Mouse (Mus musculus) stomach, postnatal 0 days (tissue): ENCODE results near the gene Serinc4. TPM values are rescaled to one million over a fixed set of nuclear protein-coding genes. Genes with fewer than 3 reads are reported as not detected.

Source experiments
- ATAC-seq: fragments of 200-750 bp; cut with Nextera tagmentation; 2 replicates; pipeline ENCODE4 v1.8.0; 2017; ENCODE audit not compliant: low FRiP score, low TSS enrichment
- DNase-seq: peaks from one replicate; pipeline ENCODE4 v3.0.0-alpha.2; 2016; ENCODE audit warnings: low spot score
- H3K27ac ChIP-seq: fragments of 300-500 bp; sonication (generic); replicated peaks from 2 replicates; pipeline ENCODE4 v1.5.1; 2014; ENCODE audit warnings: mild to moderate bottlenecking, control low read depth
- H3K27me3 ChIP-seq: fragments of 300-500 bp; sonication (generic); 2 replicates; pipeline ENCODE4 v1.6.1; 2014; ENCODE audit warnings: low read length; ENCODE audit not compliant: control insufficient read depth, insufficient read depth
- H3K36me3 ChIP-seq: fragments of 300-500 bp; sonication (generic); 2 replicates; pipeline ENCODE4 v1.6.1; 2014; ENCODE audit warnings: low read length, mixed read lengths; ENCODE audit not compliant: control insufficient read depth, insufficient read depth
- H3K4me1 ChIP-seq: fragments of 300-500 bp; sonication (generic); replicated peaks from 2 replicates; pipeline ENCODE4 v1.6.1; 2014; ENCODE audit warnings: antibody characterized with exemption; ENCODE audit not compliant: control insufficient read depth, insufficient read depth
- H3K4me2 ChIP-seq: fragments of 300-500 bp; sonication (generic); replicated peaks from 2 replicates; pipeline ENCODE4 v1.6.1; 2014; ENCODE audit warnings: low read depth, mild to moderate bottlenecking, control low read depth, moderate library complexity
- H3K4me3 ChIP-seq: fragments of 300-500 bp; sonication (generic); 2 replicates; pipeline ENCODE4 v1.5.1; 2014; ENCODE audit warnings: low read depth, low read length, control low read depth
- H3K9ac ChIP-seq: fragments of 300-500 bp; sonication (generic); 2 replicates; pipeline ENCODE4 v1.6.1; 2014; ENCODE audit warnings: mild to moderate bottlenecking, low read length, control low read depth, mixed read lengths
- H3K9me3 ChIP-seq: fragments of 300-500 bp; sonication (generic); 2 replicates; pipeline ENCODE4 v1.6.1; 2016; ENCODE audit warnings: low read length; ENCODE audit not compliant: control insufficient read depth
- CTCF ChIP-seq: IDR thresholded peaks from 2 replicates; pipeline ENCODE4 v1.5.1; 2016; ENCODE audit warnings: antibody characterized with exemption, low read depth, mild to moderate bottlenecking, moderate library complexity
- EP300 ChIP-seq: optimal IDR thresholded peaks from 2 replicates; pipeline ENCODE3; 2016; ENCODE audit warnings: antibody characterized with exemption
- WGBS: fragments of 180-500 bp; shearing (Covaris S2); extraction: QIAGEN DNeasy Blood & Tissue Kit; methylation state at CpG from one replicate; pipeline ENCODE4 v1.1.7; 2014; 5-methylcytosine and 5-hydroxymethylcytosine counted together
- polyA plus RNA-seq: library from polyadenylated mRNA; unstranded; fragments of >200 nt; fragmentation: Nextera tagmentation; extraction: Ambion mirVana; gene quantifications from 2 replicates; pipeline ENCODE4 v1.2.1, GENCODE M21; 2015

The Serinc4 gene
- polyA plus RNA-seq, 1 experiment from 2014 or later, result 0.11 TPM

GRCm38 (mm10) chr2:121439746-121440145 lies 16.8 kb downstream of the Serinc4 start:
- WGBS, result 67% methylated on average over 4 of the region's 4 CpGs
- no peak for ATAC-seq

GRCm38 (mm10) chr2:121434854-121435253 lies 21.7 kb downstream of the Serinc4 start:
- TF ChIP-seq EP300, result no peak
- TF ChIP-seq CTCF, result peak; percentile 70
- Histone ChIP-seq H3K4me2 (no peak overlapping the region), H3K27me3 (no peaks in the 10 kb centered on the region), H3K9ac (no peak overlapping the region), H3K27ac (no peak overlapping the region), H3K9me3 (no peaks in the 10 kb centered on the region), H3K36me3 (peaks cover 41% of the 10 kb centered on the region), H3K4me3 (no peak overlapping the region), H3K4me1 (no peaks in the 10 kb centered on the region)
- ATAC-seq (no peak), DNase-seq (no peak)
- 100% methylated on average over 1 of the region's 1 CpGs for whole genome bisulfite sequencing

More at GRCm38 (mm10) chr2:121439746-121440145, 16.8 kb downstream of the Serinc4 start:
- H3K4me2 ChIP-seq, result no peak overlapping the region
- H3K36me3 ChIP-seq, result peaks cover 6% of the 10 kb centered on the region; the same call in 1 of the 2 replicates
- DNase-seq, result no peak
- no peaks in the 10 kb centered on the region for H3K9me3 ChIP-seq
- 0 out of 2 replicates have a peak, but pooled peaks cover 5% of the 10 kb centered on the region for H3K4me1 ChIP-seq
- no peaks in the 10 kb centered on the region for H3K27me3 ChIP-seq
- H3K27ac ChIP-seq, result no peak overlapping the region
- no peak overlapping the region for H3K4me3 ChIP-seq
- H3K9ac ChIP-seq, result no peak overlapping the region
- TF ChIP-seq EP300, result no peak
- TF ChIP-seq CTCF, result no peak

- H3K36me3 ChIP-seq, result peaks cover 21% of the 10 kb centered on the region
- 86% methylated on average over 2 of the region's 2 CpGs for WGBS
- no peaks in the 10 kb centered on the region for H3K27me3 ChIP-seq
- no peak for ATAC-seq
- TF ChIP-seq CTCF, result no peak
- TF ChIP-seq EP300, result no peak
- no peak for DNase-seq
- H3K4me3 ChIP-seq, result no peak overlapping the region
- H3K9me3 ChIP-seq, result no peaks in the 10 kb centered on the region
- H3K4me1 ChIP-seq, result no peaks in the 10 kb centered on the region
- H3K9ac ChIP-seq, result no peak overlapping the region
- no peak overlapping the region for H3K4me2 ChIP-seq
- H3K27ac ChIP-seq, result no peak overlapping the region
Observed at GRCm38 (mm10) chr2:121425890-121426289, 30.7 kb downstream of the Serinc4 start.

- Histone ChIP-seq H3K9me3 (no peaks in the 10 kb centered on the region), H3K4me3 (no peak overlapping the region), H3K36me3 (peaks cover 12% of the 10 kb centered on the region), H3K27ac (no peak overlapping the region), H3K4me2 (no peak overlapping the region), H3K4me1 (no peaks in the 10 kb centered on the region), H3K9ac (no peak overlapping the region), H3K27me3 (no peaks in the 10 kb centered on the region)
- 85% methylated on average over 2 of the region's 2 CpGs for WGBS
- DNase-seq (no peak), ATAC-seq (no peak)
- no peak for TF ChIP-seq CTCF
Observed at GRCm38 (mm10) chr2:121423166-121423565, 33.4 kb downstream of the Serinc4 start.

GRCm38 (mm10) chr2:121418476-121418875 lies 38.1 kb downstream of the Serinc4 start:
- H3K4me3 ChIP-seq, result no peak overlapping the region
- H3K9me3 ChIP-seq, result no peaks in the 10 kb centered on the region
- H3K9ac ChIP-seq, result no peak overlapping the region
- 61% methylated on average over 3 of the region's 3 CpGs for WGBS
- 0 out of 2 replicates have a peak, but pooled peaks cover 5% of the 10 kb centered on the region for H3K36me3 ChIP-seq
- no peak for DNase-seq
- ATAC-seq, result no peak
- H3K27ac ChIP-seq, result 0 out of 2 replicates have a peak overlapping the region, but pooled peaks have one; percentile 13
- H3K4me1 ChIP-seq, result no peaks in the 10 kb centered on the region
- no peak overlapping the region for H3K4me2 ChIP-seq
- H3K27me3 ChIP-seq, result no peaks in the 10 kb centered on the region
- no peak for TF ChIP-seq CTCF
- no peak for TF ChIP-seq EP300

- no peaks in the 10 kb centered on the region for H3K9me3 ChIP-seq
- 59% methylated on average over 6 of the region's 6 CpGs for WGBS
- no peak for ATAC-seq
- no peaks in the 10 kb centered on the region for H3K27me3 ChIP-seq
- no peak overlapping the region for H3K4me3 ChIP-seq
- DNase-seq, result no peak
- no peaks in the 10 kb centered on the region for H3K4me1 ChIP-seq
- 0 out of 2 replicates have a peak, but pooled peaks cover 2% of the 10 kb centered on the region for H3K36me3 ChIP-seq
- TF ChIP-seq CTCF, result no peak
- no peak for TF ChIP-seq EP300
- no peak overlapping the region for H3K9ac ChIP-seq
- H3K4me2 ChIP-seq, result no peak overlapping the region
- H3K27ac ChIP-seq, result no peak overlapping the region
Observed at GRCm38 (mm10) chr2:121416356-121416755, 40.2 kb downstream of the Serinc4 start.
